Mouse (Mus musculus) regulatory T cell (primary cell): Measurements from ENCODE around the gene Gm12569.

Experiments
- in situ Hi-C: fragments of 300-600 bp; cut with MboI, MseI; formaldehyde crosslinking; loops from one replicate; pipeline ENCODE4 v1.15.1; 2025; ENCODE audit warnings: high pct_unique_total_duplicates

The Gm12569 gene

GRCm38 (mm10) chr11:51220308-51220707 is at the start of gene Gm12569:
Gene Gm12569, plus strand, starts transcription at chr11:51220473.
- in situ Hi-C loops: no loop called here

- in situ Hi-C loops: no loop called here
These were observed 17.5 kb upstream of the Gm12569 start for GRCm38 (mm10) chr11:51202726-51203125.

DNA sequence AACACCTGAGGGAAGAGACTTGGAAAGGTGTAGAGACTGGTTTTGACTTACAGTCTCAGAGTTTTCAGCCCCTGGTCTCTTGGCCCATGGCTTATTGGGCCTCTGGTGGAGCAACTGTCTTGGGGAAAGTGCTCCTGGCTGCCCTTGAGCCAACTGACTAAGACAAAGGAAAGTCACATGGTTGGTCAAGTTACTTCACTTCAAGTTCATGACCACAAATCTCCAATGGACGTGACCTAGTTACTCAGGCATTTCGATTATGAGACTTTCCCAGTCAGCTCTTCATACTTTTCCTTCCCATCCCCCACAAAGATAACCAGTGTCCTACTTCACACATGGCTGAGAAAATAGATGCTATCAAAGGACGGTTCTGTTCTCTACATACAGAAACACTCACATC is 12.5 kb upstream of the Gm12569 start:
- in situ Hi-C loops: no loop called here

DNA sequence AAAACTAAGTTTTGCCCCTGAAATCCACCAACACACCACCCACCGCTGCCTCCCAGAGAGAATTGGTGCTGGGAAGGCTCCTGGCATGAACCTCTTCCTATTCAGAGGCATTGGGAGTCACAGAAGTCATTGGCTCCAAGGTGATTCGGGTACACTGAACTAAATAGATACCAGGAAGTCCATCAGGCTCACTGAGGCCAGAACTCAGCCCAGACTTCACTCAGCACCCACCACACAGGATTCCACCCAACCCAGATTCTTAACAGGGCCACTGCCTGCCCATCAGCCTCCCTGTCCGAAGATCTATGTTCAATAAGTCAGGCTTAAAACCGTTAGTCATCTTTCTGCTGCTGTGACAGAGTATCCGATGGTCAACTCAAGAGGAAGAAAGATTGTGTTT is 8.8 kb upstream of the Gm12569 start:
- in situ Hi-C loops: no loop called here

DNA sequence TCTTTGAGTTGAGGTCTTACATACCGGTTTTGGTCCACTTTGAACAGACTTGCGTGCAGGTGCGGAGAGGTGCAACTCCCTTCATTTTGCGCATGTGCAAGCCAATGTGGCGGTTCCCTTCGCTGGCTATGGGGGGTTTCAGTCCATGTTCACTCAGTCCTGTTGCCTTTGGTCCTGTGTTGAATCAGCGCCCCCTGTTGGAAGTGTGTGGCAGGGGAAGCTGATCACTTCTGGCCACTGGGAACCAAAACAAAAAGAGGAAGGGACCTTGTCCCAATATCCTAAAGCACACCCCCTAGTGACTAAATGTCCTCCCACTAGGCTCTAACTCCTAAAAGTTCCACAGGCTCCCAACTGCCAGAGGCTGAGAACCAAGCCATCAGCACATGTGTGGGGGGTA is 6.3 kb upstream of the Gm12569 start:
- in situ Hi-C loops: no loop called here

DNA sequence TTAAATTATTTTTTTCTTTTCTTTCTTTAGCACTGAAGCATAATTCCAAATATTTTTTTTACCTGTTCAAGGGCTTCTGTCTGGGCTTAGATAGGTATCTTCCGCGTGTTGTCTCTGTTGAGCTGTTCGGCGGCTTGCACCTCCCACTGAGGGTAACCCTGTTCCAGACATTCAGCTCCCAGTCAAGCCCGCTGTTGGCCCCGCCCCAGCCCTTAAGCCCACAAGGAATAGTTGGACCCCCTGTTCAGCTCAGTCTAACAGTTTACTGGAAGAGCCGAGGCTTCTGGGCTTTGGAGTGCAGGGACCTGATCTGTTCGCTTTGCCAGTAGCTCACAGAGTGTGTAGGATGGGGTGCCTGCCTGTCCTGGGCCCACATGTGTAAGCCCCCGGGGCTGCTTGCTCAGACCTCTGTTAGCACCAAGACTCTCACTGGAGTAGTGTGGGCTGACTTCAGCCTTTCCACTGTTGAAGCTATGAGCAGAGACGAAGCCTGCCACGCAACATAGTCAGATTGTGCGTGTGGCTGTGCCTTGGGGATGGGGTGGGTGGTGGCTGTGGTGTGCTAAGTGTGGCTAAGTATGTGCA is 785 bp upstream of the Gm12569 start:
- in situ Hi-C loops: no loop called here

DNA sequence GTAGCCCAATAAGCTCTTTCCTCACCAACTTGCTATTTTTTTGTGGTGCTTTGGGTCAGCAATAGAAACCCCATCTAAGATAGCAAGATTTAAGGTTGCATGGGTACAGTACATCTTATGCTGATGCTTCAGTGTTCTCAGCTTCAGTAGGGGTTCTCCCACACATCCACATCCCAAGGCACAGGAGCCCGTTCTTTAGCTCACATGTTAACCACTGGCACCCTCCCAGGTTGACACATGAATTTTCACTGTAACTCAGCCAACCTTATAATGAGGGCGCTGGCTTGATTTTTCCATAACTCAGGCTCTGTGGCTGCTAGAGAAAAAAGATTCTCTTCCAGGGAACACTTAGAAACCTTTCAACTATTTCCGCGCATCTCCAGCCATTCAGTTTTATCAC is 6.8 kb downstream of the Gm12569 start:
- in situ Hi-C loops: no loop called here

- in situ Hi-C loops: no loop called here
These were observed 14.4 kb downstream of the Gm12569 start for GRCm38 (mm10) chr11:51234626-51235025.

- in situ Hi-C loops: no loop called here
These were observed 22.6 kb downstream of the Gm12569 start for GRCm38 (mm10) chr11:51242897-51243296.

GRCm38 (mm10) chr11:51257006-51257405 is 36.7 kb downstream of the Gm12569 start:
- in situ Hi-C loops: no loop called here

GRCm38 (mm10) chr11:51261680-51262219 is 41.5 kb downstream of the Gm12569 start, which contains the start of gene Clk4:
Gene Clk4, plus strand, starts transcription at chr11:51261730.
- in situ Hi-C loops: loop anchor here (10.0 kb wide), 1 partner anchor 347 kb away; the partner anchor contains the start of gene Zfp2

DNA sequence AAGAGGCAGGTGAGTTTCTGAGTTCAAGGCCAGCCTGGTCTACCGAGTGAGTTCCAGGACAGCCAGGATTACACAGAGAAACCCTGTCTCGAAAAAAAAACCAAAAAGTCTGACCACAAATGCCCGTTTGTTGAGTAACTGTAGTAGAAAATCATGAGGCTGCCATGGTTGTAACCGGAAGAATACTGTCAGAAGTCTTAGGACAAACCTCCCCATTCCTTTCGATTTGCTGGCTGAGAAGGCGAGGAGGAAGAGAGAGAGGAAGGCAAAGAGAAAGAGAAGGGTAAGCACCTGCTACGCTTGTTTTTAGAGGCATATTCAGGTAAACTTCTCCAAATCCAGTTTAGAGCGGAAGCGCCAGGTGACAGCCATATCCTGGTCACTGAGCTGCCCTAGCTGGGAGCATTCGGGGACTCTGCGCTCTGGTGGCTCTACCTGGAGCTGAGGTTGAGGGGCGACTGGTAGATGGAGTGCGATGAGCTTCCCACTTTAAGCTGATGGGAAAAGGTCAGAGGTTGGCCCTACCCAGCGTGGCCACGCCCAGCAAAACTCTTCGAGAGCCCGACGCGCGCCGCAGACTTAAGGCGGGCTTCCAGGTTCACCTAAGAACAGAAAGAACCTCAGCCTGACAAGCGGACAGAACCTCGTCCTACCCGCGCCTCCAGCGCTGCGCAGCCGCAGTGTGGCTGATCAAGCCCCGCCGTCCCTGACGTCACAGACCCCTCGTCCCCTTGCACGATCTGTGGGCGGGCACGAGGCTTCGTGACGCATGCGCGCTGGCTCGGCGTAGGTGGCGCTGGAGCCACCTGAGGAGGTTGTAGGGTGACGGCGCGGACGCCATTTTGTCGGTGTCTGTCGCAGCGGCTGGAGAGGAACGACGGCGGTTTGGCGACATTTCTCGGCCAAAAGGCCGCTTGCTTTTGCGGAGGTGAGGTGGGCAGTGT is 42.3 kb downstream of the Gm12569 start, which contains the start of gene BC049762:
BC049762 (minus strand) TSS at position 705 of the 944 bp plus-strand sequence.
- in situ Hi-C loops: loop anchor here (10.0 kb wide), 1 partner anchor 348 kb away; the partner anchor contains the start of gene Zfp2

DNA sequence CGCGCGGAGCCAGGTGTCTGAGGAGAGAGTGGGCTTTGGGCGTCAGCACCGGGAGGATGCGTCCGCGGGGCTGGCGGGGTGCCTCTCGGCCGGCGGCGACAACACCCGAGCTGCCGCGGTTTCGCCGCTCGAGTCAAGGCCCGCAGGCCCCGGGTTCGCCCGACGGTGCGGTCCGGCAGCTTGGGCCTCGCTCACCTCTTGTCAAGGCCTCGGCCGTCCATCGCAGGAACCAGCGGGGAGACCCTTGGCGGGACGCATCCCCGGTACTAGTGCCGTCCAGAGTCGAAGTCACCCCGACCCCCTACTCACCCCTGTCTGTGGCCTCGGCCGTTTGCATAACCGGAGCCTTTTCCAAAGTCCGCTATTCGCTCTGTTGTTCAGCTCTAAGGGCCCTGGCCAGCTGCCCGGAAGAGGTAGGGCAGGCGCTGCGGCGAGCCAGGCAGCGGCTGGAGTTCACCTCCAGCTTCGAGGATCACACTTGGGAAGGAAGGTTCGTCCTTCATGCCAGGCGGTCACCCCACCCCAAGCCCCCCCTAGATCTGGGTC is 43.1 kb downstream of the Gm12569 start:
- in situ Hi-C loops: loop anchor here (10.0 kb wide), 1 partner anchor 349 kb away; the partner anchor contains the start of gene Zfp2

GRCm38 (mm10) chr11:51264352-51264751 is 44.1 kb downstream of the Gm12569 start:
- in situ Hi-C loops: loop anchor here (10.0 kb wide), 1 partner anchor 350 kb away; the partner anchor contains the start of gene Zfp2

- in situ Hi-C loops: loop anchor here (10.0 kb wide), 1 partner anchor 351 kb away; the partner anchor contains the start of gene Zfp2
These were observed 45.1 kb downstream of the Gm12569 start for GRCm38 (mm10) chr11:51265326-51265725.

DNA sequence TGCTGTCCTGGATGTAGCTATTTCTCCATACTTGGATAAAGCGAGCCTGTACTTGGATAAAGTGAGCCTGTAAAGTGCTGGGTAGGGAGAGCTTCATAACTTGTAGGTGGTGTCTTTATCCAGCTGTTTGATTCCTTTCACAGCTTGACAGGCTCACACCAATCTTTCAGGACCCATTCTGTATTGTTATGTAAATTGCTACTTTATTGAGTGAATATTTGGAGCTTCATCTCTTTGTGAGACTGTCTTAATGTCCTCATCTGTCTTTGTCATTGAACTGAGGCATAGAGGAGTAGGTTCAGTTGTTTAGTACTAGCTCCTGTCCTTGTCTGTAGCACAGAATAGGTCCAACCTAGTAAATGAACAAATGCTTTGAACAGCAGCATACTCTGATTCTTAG is 54.1 kb downstream of the Gm12569 start:
- in situ Hi-C loops: no loop called here
